Mouse (Mus musculus): ENCODE measurements around the gene 2900026A02Rik.
"Not testable (repeated sequence)": the region's sequence is repeated elsewhere in the genome, so short reads cannot be mapped to it uniquely, and the experiment has no call there.

Gene 2900026A02Rik

DNA sequence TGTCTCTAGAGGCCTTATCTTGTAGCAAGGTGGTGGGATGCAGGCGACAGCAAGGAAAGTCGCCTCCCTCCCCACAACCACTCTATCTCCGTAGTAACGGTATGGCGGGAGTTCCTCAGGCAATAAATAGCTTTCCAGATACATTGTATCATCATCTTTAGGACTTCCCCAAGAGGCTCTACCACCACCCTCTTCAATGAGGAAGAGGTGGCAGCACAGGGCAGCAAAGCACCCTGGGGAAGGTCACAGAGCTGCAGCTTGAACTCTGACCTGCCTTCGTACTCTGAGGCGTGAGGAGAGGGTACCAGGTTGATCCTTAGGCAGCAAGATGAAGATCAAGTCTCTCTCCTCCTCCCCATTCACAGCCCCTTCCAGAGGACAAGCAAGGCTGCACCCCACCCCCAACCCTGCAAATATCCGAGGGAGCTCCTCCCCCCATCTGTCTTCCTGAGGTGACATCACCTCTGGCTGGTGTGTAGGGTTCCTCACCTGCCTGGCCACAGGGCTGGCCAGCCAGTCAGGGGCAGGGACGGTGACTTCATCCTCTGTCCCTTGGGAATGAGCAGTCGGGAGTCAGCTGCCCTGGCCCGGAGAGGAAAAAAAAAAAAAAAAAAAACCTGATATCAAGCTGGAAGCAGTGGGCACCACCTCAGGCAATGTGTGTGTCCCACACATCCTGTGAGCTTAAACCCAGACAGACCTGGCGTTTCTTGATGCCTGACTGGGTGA is 98.5 kb downstream of the 2900026A02Rik start:
- no peak for DNase-seq (ENCODE audit: low read depth, low spot score)

GRCm38 (mm10) chr5:113121591-113121875 is 99.5 kb downstream of the 2900026A02Rik start:
- DNase-seq (ENCODE audit: low read depth, low spot score): no peak

DNA sequence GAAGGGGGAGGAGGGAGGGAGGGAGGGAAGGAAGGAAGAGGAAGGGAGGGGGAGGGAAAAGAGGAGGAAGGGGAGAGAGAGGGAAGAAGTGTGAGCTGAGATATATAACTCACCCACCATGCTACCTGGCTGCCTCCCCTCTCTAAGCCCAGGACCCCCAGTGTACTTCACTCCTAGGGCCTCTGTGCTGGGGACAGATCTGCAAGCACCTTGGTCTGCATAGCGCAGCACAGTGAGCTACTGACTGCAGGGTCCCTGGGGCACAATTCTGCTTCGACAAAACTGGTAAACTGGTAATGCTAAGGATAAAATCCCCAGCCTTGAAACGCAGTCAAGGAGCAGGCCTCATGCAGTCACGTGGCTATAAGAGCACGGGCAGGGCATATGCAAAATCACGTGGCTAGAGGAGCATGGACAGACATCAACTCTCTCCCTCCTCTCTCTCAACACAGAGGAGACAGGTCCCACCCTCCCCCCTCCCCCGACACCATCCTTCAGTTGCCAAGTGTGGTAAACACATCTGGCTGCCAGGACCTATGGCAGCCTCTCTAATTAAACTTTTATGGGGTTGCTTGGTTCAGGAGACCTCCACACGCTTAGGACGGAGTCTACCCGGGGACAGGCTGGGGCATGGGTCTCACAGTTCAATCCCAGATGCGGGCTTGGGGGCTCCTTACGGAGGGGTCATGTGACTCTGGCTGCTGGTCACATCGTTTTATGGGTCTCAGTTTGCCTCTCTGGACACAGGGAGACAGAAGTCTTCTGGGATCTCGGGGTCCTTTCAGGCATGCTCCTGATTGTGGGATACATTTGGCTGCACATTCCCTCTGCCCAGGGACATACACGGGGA is 100.1 kb downstream of the 2900026A02Rik start:
- no peak for DNase-seq (ENCODE audit: low read depth, low spot score)

- DNase-seq (ENCODE audit: low read depth, low spot score): peak; percentile 90
Observed at GRCm38 (mm10) chr5:113119861-113120465, 101.1 kb downstream of the 2900026A02Rik start.

DNA sequence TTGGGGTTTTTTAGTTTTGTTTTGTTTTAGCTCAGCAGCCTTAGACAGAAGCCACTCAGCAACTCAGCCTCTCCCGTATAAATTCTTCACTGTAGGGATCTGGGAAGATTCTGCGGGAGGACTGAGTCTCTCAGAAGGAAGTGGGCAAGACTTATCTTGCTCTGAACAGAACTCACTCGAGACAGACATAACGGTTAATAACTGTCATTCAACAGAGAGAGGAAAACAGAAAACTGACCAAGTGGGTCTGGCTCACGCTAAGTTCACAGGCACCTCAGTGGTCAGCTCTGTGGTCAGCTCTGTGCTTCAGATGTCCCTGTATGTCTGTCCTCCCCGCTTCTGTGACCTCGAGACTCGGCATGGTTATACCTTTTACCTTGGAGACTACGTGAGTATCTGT is 101.7 kb downstream of the 2900026A02Rik start:
- DNase-seq (ENCODE audit: low read depth, low spot score): no peak

GRCm38 (mm10) chr5:113118695-113119094 is 102.3 kb downstream of the 2900026A02Rik start:
- DNase-seq (ENCODE audit: low read depth, low spot score): no peak

DNA sequence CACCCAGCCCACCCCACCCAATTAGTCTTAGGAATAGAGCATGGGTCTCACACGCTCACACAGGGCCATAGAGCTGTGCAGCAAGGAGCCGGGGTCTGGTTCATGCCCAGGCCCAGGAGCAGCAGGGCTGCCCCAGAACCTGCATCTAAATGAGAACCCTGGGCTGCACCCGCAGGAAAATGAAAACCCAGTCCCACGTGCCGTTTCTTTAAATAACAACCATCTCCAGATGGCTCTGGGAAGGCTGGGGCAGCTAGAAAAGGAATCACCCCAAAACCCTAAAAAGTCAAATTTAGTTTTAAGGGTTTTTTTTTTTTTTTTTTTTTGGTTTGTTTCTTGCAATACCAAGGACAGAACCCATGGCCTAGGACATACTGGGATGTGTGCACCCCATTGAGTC is 103.7 kb downstream of the 2900026A02Rik start:
- no peak for DNase-seq (ENCODE audit: low read depth, low spot score)

- no peak for DNase-seq (ENCODE audit: low read depth, low spot score)
Observed at GRCm38 (mm10) chr5:113115896-113116295, 105.1 kb downstream of the 2900026A02Rik start.

GRCm38 (mm10) chr5:113114264-113115225 is 106.5 kb downstream of the 2900026A02Rik start:
- peak; percentile 75 for DNase-seq (ENCODE audit: low read depth, low spot score)

GRCm38 (mm10) chr5:113113120-113113519 is 107.9 kb downstream of the 2900026A02Rik start:
- no peak for DNase-seq (ENCODE audit: low read depth, low spot score)

- DNase-seq (ENCODE audit: low read depth, low spot score): no peak
Observed at GRCm38 (mm10) chr5:113111336-113111735, 109.7 kb downstream of the 2900026A02Rik start.

DNA sequence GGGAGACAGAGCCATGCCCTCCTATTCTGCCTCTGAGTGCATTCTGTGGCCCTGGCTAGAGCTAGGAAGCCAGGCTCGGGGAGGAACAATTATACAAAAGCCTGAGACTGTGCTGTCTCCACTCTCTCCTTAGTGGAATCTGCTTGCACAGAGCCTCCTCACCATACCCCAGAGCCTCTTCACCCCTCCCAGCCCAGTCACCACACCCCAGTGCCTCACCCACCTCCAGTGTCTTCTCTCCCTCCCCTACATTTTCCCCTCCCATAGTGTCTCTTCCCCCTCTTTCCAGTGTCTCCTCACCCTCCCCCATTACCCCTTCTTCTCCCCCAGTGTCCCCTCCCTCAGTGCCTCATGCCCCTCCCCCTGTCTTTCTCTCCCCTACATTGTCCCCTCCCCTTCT is 110.1 kb downstream of the 2900026A02Rik start:
- no peak for DNase-seq (ENCODE audit: low read depth, low spot score)

DNA sequence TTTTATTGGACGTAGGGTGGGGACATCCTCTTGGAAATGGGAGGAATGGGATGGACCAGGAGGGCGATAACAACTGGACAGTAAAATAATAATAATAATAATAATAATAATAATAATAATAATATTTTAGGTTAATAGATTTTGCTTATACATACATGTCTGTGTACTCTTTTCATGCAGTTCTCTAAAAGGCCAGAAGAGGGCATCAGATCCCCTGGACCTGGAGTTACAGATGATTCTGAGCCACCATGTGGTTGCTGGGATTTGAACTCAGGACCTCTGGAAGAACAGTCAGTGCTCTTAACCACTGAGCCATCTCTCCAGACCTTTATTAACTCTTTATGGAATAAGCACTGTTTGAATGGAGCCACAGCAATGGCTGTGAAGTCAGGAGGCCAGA is 111.4 kb downstream of the 2900026A02Rik start:
- DNase-seq (ENCODE audit: low read depth, low spot score): not testable (repeated sequence)

DNA sequence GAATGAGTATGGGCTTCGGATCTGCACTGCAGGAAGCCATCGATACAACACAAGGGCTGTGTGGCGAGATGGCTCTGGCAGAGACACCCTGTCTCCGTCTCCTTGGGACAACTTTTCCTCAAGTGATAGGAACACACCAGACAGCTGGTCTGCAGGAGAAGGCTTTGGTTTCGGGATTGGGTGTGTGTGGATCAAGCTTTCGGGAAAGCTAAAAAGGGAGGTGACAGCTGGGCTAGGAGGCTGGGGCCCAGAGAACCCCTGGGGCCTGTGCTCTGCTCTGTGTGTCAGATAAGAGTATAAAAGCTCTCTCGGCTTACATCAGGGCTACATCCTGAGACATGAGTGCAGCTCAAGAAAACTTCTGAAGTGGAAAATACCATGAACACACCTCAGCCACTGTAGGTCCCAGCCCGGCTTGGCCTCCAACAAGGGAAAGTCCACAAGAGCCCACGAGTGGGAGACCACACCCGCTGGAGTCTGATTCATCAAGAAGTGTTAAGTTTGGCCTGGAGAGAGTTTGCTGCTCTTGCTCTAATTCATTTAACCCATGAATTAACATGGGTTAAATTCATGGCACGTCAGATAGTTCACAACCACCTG is 112.8 kb downstream of the 2900026A02Rik start:
- no peak for DNase-seq (ENCODE audit: low read depth, low spot score)

DNA sequence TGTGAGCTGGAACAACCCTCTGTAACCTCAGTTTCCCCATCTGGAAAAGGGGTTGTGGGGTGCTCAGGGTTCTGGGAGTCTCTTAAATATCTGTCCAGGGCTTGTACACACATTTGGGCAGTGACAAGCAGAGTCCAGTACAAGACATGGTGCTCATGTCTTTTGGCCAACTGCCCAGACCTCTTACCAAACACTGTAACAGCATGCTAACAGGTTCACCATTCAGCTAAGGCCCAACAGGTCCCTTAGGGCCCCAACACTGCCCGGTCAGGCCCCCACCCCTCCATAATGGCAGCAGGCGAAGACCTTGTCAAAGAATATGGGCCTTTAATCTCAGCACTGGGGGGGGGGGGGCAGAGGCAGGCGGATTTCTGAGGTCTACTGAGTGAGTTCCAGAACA is 113.3 kb downstream of the 2900026A02Rik start:
- DNase-seq (ENCODE audit: low read depth, low spot score): no peak

DNA sequence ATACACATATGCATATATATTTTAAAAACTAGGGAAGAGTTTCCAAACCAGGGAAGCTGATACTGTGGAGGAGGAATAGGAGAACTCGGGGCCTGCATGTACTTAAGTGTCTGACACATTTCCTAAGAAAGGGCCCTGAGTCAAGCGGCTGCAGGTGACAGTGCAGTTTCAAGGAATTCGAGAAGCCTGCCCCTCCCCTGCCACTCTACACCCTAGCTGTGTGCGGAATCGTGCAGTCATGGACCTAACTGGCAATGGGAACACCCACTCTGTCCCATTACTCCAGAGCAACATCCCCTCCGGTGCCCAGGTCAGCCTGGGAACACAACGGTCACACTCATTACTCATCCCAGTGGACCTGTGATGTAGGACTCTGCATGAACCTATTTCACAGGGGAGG is 114.4 kb downstream of the 2900026A02Rik start:
- no peak for DNase-seq (ENCODE audit: low read depth, low spot score)

- no peak for DNase-seq (ENCODE audit: low read depth, low spot score)
Observed at GRCm38 (mm10) chr5:113105481-113105880, 115.6 kb downstream of the 2900026A02Rik start.

DNA sequence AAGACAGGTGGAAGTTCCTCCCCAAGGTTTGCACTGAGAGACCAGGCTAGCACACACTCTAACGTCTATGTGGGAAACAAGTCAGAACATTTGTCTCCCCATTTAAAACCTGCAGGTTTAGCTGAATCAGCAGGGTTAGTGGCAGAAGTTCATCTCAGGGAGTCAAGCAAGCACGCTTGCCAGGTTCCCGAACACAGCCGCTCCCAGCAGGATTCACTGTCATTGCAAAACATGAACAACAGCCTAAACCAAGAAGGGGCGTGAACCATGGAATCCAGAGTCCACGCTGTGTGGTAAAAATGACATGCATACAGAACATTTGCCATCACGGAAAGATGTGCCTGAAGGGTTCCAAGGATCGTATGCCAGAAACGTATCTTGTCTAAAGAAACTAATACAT is 116.0 kb downstream of the 2900026A02Rik start:
- DNase-seq (ENCODE audit: low read depth, low spot score): no peak

DNA sequence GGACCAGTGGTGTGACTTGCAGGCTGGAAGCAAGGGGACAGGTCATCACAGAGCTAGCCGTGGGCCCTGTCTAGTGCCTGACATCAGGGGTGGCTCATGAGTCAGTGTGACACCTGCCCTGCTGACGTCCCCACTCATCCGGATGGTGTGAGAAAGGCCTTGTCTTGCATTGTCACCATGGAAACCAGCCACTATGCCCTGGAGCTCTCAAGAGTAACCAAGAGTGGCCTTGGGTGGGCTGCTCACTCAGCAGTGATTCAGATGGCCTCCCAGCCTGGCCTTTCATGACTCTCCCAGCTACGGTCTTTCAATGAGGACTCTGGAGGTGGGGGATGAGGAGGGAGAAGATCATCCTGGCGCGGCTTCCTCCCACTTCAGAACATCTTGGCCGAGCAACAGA is 118.6 kb downstream of the 2900026A02Rik start:
- DNase-seq (ENCODE audit: low read depth, low spot score): no peak

GRCm38 (mm10) chr5:113101457-113101856 is 119.6 kb downstream of the 2900026A02Rik start:
- DNase-seq (ENCODE audit: low read depth, low spot score): no peak

- DNase-seq (ENCODE audit: low read depth, low spot score): no peak
Observed at GRCm38 (mm10) chr5:113100422-113100821, 120.6 kb downstream of the 2900026A02Rik start.
